Mouse (Mus musculus) thymus, postnatal 4 days (tissue): ENCODE measurements around the gene Mybphl.
A peak's percentile ranks its signal among the peaks of the same experiment; 100 is the strongest.

Experiments
- DNase-seq: peaks from one replicate; pipeline ENCODE4 v3.0.0; 2021

The Mybphl gene

DNA sequence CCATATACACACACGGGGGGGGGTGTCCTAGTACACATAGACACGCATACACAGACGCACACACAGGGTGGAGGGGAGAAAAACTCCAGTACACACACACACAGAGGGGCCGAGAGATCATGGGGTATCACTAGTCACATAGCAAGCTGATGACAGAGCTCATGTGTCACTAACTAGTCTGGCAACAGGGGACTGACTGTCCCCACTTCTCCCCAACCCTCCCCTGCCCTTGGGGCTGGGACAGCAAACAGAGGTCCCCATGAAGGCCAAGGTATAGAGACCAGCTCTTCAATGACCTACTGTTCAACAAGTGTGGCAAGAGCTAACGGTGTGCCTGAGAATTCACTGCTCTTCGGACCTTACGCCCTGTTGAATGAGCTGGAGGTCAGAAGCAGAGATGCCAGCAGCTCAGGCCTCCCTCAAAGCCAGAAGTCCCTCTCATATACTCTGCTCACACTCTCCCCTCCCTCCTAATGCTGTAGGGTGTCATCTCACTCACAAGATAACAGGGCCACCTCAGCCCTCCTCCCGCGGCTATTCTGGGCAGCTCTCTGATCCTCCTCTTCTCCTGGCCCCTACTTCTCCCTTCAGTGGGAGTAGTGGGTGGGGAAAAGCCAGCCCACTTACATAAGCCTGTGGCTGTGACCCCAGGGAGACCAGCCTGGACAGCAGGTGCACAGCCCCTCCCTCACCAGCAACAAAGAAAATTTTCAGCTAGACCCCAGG, at the start of gene Mybphl:
Gene Mybphl, plus strand, starts transcription at position 642 of the 726 bp plus-strand sequence.
- DNase-seq: no peak

DNA sequence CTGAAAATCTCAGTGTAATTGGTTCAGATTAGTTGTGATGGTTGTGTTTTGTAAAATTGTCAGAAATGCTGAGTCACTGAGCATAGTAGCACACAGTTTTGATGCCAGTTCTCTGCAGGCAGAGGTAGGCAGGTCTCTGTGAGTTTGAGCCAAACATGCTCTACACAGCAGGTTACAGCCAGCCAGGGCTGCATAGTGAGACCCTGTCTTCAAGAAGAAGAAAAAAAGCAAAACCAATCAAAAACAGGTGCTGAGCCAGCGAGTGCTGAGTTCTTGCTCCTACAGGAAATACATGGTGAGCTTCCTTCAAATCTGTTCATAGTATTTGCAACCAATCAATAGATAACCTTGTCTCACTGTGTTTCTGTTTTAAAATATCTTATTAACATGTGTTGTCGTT, 46.2 kb upstream of the Mybphl start:
- DNase-seq: no peak

DNA sequence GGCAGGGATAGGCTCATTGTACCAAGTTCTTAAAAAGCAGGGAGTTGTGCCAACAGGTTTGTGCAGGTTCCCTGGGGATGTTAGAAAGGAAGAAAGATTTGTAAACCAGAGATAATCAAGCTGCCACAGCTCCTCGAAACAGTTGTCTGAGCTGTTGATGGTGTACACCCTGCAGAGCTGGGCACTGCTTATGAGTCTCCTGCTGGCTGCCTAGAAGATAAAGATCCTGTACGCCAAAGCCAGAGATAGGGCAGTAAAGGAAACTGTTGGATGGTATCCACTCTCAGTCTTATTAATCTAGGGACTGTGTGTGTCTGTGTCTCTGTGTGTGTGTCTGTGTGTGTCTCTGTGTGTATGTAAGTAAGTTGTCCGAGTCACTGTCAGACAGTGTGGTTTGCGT, 43.0 kb upstream of the Mybphl start:
- no peak for DNase-seq

DNA sequence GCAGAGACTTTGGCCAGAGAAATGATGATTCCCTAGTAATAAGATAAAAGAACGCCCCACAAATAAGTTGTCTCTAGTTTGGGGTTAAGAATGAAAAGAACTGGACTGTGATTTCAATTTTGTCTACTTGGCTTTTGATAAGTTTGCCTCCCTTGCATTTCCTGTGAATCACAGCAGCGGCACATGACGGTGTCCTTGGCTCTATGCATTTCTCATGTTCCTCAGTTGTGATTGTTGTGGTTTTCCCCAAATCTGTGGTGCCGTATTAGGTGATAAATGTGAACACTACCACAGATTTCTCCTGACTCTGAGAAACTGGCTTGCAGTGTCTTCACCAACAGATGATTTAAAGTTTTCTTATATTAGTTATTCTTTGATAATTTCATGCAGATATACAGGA, 42.6 kb upstream of the Mybphl start:
- no peak for DNase-seq

DNA sequence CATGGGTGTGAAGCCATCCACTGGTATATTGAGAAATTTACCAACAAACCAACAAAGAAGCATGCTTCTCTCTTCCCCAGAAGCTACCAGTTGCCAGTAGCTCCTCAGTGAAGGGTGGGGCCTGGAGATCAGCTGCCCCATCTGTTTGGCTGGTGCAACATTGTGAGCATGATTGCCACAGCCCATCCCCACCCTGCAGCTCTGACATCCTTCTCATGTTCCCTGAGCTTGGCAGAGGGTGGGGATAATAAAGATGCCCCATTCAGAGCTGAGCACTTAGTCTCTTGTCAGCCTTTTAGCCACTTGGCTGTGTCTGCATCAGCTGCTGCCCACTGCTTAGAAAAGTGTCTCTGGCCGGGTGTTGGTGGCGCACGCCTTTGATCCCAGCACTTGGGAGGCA, 41.7 kb upstream of the Mybphl start:
- DNase-seq: no peak

GRCm38 (mm10) chr3:108324837-108325236, 39.9 kb upstream of the Mybphl start:
- no peak for DNase-seq

GRCm38 (mm10) chr3:108325521-108325920, 39.2 kb upstream of the Mybphl start:
- no peak for DNase-seq

GRCm38 (mm10) chr3:108327275-108327674, 37.4 kb upstream of the Mybphl start:
- DNase-seq: no peak

- DNase-seq: no peak
Measured at GRCm38 (mm10) chr3:108327916-108328315, 36.8 kb upstream of the Mybphl start.

- no peak for DNase-seq
Measured at GRCm38 (mm10) chr3:108328441-108328841, 36.3 kb upstream of the Mybphl start.

GRCm38 (mm10) chr3:108330812-108331211, 33.9 kb upstream of the Mybphl start:
- DNase-seq: no peak

GRCm38 (mm10) chr3:108336878-108337277, 27.8 kb upstream of the Mybphl start:
- DNase-seq: no peak

DNA sequence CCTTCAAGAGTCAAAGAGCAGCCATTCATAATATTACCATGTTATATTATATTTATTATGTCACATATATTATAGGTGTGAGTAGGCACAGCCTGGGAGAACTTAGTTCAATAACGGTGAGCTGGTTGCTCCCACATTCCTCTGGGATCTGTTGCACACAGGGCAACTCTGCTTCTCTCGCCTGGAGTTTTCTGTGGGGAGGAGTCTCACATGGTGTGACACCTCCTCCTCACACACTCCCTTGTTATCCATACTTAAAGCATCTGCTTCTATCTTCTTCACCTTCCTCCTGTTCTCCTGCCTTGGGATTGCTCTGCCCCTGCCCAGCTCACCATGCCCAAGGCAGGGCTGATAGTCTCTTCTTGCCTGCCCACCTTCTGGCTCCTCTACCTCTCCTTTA, 23.7 kb upstream of the Mybphl start:
- no peak for DNase-seq

DNA sequence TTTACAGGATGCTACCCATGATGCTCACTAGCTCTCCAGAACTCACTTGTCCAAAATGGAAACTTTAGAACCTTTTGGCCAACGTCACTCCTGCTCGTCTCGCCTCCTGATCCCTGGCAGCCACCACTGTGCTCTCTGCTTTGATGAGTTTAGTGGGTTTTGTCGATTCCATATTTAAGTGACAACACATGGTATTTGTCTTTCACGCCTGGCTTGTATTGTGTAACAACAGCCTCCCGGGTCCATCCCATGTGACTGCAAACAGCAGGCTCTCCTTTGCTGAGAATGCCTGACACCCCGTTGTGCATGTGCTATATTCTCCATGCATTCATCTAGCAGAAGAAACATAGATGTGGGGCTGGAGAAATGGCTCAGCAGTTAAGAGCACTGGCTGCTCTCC, 22.5 kb upstream of the Mybphl start:
- no peak for DNase-seq

DNA sequence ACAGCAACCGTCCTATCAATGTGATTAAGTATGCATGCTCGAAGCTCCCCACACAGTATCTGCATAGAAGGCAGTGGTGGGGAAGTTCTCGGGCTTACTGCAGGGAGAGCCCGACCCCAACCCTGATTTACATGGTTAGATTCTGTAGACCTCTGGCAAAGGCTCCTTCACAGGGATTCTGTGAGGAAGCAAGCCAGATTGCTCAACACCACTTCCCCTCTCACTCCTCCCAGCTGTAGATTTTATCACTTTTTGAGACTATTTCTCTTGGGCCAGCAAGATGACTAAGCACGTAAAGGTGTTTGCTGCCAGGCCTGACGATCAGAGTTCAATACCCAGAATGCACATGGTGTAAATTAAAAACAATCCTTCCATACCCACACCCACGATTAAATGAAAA, 18.9 kb upstream of the Mybphl start:
- no peak for DNase-seq

GRCm38 (mm10) chr3:108348376-108348775, 16.3 kb upstream of the Mybphl start:
- DNase-seq: no peak

- no peak for DNase-seq
Measured at GRCm38 (mm10) chr3:108355245-108355644, 9.5 kb upstream of the Mybphl start.

- no peak for DNase-seq
Measured at GRCm38 (mm10) chr3:108357051-108357450, 7.7 kb upstream of the Mybphl start.

DNA sequence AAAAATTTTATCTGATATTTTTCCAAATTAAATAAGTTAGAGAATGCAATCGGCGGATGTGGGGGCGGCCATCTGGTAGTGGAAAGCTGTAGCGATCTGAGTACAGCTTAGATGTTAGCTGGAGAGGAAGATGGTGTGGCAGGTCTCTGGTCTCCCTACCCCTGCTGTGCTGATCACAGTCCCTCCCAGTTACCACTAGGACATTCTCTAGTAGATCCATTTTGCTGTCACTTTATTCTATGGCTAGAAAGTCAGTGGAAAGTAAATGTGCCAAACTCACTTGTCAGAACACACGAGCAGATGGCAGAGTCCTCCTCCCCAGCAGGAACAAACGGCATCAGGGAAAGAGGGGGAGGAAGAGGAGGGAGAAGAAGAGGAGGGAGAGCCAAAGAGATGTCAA, 6.3 kb upstream of the Mybphl start:
- no peak for DNase-seq

- peak; percentile 20 for DNase-seq
Measured at GRCm38 (mm10) chr3:108360894-108361293, 3.8 kb upstream of the Mybphl start.

GRCm38 (mm10) chr3:108363626-108364025, 1.1 kb upstream of the Mybphl start:
- DNase-seq: no peak

DNA sequence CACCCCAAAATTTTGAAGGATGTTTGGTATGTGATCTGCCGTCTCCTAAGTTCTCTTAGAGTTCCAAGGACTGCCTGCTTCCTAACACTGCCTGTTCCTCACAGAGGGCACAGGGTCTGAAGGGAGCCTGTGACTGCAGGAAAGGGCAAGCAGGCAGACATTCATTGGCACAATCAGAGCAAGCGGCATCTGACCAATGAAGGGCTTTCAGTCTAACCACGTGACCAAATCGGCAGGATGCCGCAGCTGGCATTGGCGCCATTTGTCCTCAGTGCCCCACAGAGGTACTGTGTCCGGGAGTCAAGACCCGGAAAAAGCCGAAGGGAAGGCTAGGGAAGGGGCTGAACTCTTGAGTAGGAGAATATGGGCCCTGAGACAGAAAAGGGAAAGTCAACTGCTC, 2.5 kb downstream of the Mybphl start:
- DNase-seq: no peak

- DNase-seq: no peak
Measured at GRCm38 (mm10) chr3:108367828-108368227, 3.1 kb downstream of the Mybphl start.

DNA sequence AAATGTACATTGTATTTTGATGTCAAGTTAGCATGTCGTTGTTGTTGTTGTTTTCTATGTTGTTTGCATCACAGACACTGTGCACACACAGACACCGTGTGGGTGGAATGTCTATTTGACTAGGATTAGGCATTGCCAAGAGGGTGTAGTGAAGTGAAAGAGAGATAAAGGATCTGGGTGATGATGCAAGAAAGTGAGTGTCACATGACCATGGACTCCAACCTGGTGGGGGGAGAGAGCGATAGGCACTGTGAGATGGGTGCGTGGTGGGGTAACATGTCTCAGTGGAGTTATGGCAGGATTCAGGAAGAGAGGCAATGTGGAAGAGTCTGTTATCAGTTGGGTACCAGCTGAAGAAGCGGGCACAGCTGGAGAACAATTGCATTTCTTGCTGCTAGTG, 4.0 kb downstream of the Mybphl start:
- DNase-seq: no peak

- no peak for DNase-seq
Measured at GRCm38 (mm10) chr3:108372274-108372673, 7.6 kb downstream of the Mybphl start.
